Mouse (Mus musculus) neural tube, embryonic 12.5 days (tissue): ENCODE results near the gene Hoxd8. TPM values are rescaled to one million over a fixed set of nuclear protein-coding genes. Genes with fewer than 3 reads are reported as not detected.

Source experiments
- ATAC-seq: fragments of 200-750 bp; cut with Nextera tagmentation; 2 replicates; pipeline ENCODE4 v1.8.0; 2017; ENCODE audit warnings: low read depth, mild to moderate bottlenecking, moderate TSS enrichment, moderate library complexity; ENCODE audit not compliant: low FRiP score
- H3K27ac ChIP-seq: fragments of 300-500 bp; sonication (generic); 2 replicates; pipeline ENCODE4 v1.5.1; 2016
- H3K27me3 ChIP-seq: fragments of 300-500 bp; sonication (generic); replicated peaks from 2 replicates; pipeline ENCODE4 v1.6.1; 2016; ENCODE audit warnings: mild to moderate bottlenecking
- H3K36me3 ChIP-seq: fragments of 300-500 bp; sonication (generic); 2 replicates; pipeline ENCODE4 v1.6.1; 2016; ENCODE audit warnings: mild to moderate bottlenecking
- H3K4me1 ChIP-seq: fragments of 300-500 bp; sonication (generic); 2 replicates; pipeline ENCODE4 v1.6.1; 2016
- H3K4me2 ChIP-seq: fragments of 300-500 bp; sonication (generic); replicated peaks from 2 replicates; pipeline ENCODE4 v1.6.1; 2016; ENCODE audit warnings: mild to moderate bottlenecking
- H3K4me3 ChIP-seq: fragments of 300-500 bp; sonication (generic); 2 replicates; pipeline ENCODE4 v1.5.1; 2016
- H3K9ac ChIP-seq: fragments of 300-500 bp; sonication (generic); 2 replicates; pipeline ENCODE4 v1.6.1; 2016; ENCODE audit warnings: mild to moderate bottlenecking
- H3K9me3 ChIP-seq: fragments of 300-500 bp; sonication (generic); 2 replicates; pipeline ENCODE4 v1.6.1; 2016; ENCODE audit warnings: mild to moderate bottlenecking
- WGBS: fragments of 180-500 bp; shearing (Covaris S2); methylation state at CpG from one replicate; pipeline ENCODE4 v1.1.7; 2016; 5-methylcytosine and 5-hydroxymethylcytosine counted together
- polyA plus RNA-seq: library from polyadenylated mRNA; unstranded; fragments of >200 nt; fragmentation: Nextera tagmentation; extraction: Ambion mirVana; gene quantifications from 2 replicates; pipeline ENCODE4 v1.2.1, GENCODE M21; 2016

Gene Hoxd8
- polyA plus RNA-seq, 1 experiment from 2014 or later = 20.8 TPM

DNA sequence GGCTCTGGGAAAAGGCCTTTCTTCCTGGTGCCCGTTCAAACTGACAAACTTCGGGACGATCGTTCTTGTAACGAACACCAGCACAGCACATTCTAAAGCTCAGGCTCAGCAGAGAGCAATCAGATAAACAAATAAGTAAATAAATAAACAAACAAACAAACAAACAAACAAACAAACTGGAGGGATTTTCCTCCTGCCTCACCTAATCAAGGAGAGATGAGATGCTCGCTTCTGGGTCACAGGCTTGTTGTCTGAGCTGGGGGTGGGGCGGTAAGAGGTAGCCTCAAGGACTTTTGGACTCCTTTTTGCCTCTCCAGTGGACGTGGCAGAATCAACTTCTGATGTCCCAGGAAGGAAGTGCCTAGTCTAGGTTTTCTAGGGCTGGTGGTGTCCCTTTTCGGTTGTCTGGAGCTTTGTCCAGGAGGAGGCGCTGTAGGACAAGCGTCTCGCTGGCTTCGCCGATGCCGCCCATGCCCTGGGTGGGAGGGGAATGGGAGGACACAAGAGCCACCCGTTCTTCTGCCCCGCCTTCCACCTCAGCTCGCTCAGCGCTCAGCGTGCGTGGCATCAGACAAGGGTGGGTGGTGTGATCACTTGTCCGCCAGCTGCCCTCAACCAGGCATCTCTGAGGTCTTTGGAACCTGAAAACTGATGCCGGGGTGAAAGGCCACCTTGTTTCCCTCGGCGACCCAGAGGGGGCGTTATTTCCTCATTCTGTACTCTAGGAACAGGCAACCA, 11.3 kb downstream of the Hoxd8 start:
- WGBS = 2% methylated on average over 26 of the region's 26 CpGs

DNA sequence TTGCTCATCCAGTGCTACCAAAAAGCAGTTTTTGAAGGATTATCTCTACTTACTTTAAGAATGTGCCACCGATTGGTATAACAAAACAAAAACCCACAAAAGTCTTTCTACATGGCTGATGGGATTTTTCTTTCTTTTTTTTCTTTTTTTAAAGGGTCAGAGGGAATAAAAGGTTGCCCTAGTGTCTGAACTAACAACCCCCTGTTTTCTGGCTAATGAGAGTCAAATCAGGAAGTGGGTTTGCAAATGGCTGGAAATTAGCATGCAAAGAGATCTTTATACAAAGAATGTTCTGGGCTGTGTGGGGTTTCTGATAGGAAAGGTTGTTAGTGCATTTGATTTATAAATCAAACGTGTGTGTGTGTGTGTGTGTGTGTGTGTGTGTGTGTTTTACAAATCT, 16.0 kb downstream of the Hoxd8 start:
- Histone ChIP-seq H3K4me1 (peaks cover 96% of the 10 kb centered on the region), H3K9ac (peak overlapping the region; percentile 57; the same call in 1 of the 2 replicates), H3K36me3 (peaks cover 2% of the 10 kb centered on the region; the same call in 1 of the 2 replicates), H3K27ac (peak overlapping the region; percentile 3; the same call in 1 of the 2 replicates), H3K27me3 (no peaks in the 10 kb centered on the region), H3K4me3 (0 out of 2 replicates have a peak overlapping the region, but pooled peaks have one; percentile 11), H3K9me3 (no peaks in the 10 kb centered on the region), H3K4me2 (peak overlapping the region; percentile 96)
- no peak for ATAC-seq
- WGBS = 2% methylated on average over 2 of the region's 2 CpGs

More for the DNA sequence above, 11.3 kb downstream of the Hoxd8 start:
- Histone ChIP-seq H3K9ac (peak overlapping the region; percentile 100), H3K27ac (peak overlapping the region; percentile 89; the same call in 1 of the 2 replicates), H3K36me3 (no peaks in the 10 kb centered on the region), H3K4me1 (peaks cover 55% of the 10 kb centered on the region), H3K4me2 (peak overlapping the region; percentile 96), H3K4me3 (peak overlapping the region; percentile 90), H3K27me3 (no peaks in the 10 kb centered on the region), H3K9me3 (no peaks in the 10 kb centered on the region)
- peak; percentile 64 for ATAC-seq

- peak overlapping the region; percentile 24 for H3K4me3 ChIP-seq
- peak; percentile 32 for ATAC-seq
- peak overlapping the region; percentile 57 for H3K9ac ChIP-seq
- peak overlapping the region; percentile 96 for H3K4me2 ChIP-seq
- H3K36me3 ChIP-seq = peaks cover 2% of the 10 kb centered on the region; the same call in 1 of the 2 replicates
- H3K27me3 ChIP-seq = no peaks in the 10 kb centered on the region
- H3K27ac ChIP-seq = peak overlapping the region; percentile 82
- 2% methylated on average over 5 of the region's 5 CpGs for WGBS
- H3K4me1 ChIP-seq = peaks cover 95% of the 10 kb centered on the region
- H3K9me3 ChIP-seq = no peaks in the 10 kb centered on the region
Observed at GRCm38 (mm10) chr2:74720955-74721491, 16.6 kb downstream of the Hoxd8 start.

DNA sequence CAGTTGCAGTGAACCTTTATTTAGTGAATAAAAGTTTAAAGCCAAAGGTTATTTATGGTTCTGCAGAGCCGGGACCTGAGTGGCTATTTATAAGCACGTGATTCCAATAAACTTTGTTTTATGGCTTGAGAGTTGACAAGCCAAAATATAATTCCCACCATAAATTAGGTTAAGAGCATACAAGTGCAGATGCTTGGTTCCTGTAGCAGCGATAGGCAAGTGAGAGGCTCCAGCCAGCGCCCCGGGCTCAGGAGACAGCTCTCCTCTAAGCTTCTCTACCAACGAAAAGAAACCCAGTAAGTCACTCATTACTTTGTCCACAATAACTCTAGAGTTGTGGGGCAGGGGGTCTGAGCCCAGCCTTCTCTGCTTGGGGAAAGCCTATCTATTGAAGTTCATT, 17.5 kb downstream of the Hoxd8 start:
- peak; percentile 27; the same call in 1 of the 2 replicates for ATAC-seq
- H3K4me3 ChIP-seq = peak overlapping the region; percentile 56
- WGBS = under 1% methylated on average over 6 of the region's 6 CpGs
- H3K4me1 ChIP-seq = peaks cover 97% of the 10 kb centered on the region
- H3K27ac ChIP-seq = peak overlapping the region; percentile 26; the same call in 1 of the 2 replicates
- peak overlapping the region; percentile 96 for H3K4me2 ChIP-seq
- H3K36me3 ChIP-seq = peaks cover 7% of the 10 kb centered on the region; the same call in 1 of the 2 replicates
- no peaks in the 10 kb centered on the region for H3K27me3 ChIP-seq
- H3K9ac ChIP-seq = peak overlapping the region; percentile 96
- H3K9me3 ChIP-seq = no peaks in the 10 kb centered on the region

GRCm38 (mm10) chr2:74722949-74723348, 18.5 kb downstream of the Hoxd8 start:
- Histone ChIP-seq H3K36me3 (peaks cover 15% of the 10 kb centered on the region), H3K4me3 (peak overlapping the region; percentile 56), H3K27ac (peak overlapping the region; percentile 51; the same call in 1 of the 2 replicates), H3K4me1 (peaks cover 97% of the 10 kb centered on the region), H3K27me3 (no peaks in the 10 kb centered on the region), H3K4me2 (peak overlapping the region; percentile 96), H3K9me3 (no peaks in the 10 kb centered on the region), H3K9ac (peak overlapping the region; percentile 96)
- 2% methylated on average over 8 of the region's 8 CpGs for WGBS
- no peak for ATAC-seq

DNA sequence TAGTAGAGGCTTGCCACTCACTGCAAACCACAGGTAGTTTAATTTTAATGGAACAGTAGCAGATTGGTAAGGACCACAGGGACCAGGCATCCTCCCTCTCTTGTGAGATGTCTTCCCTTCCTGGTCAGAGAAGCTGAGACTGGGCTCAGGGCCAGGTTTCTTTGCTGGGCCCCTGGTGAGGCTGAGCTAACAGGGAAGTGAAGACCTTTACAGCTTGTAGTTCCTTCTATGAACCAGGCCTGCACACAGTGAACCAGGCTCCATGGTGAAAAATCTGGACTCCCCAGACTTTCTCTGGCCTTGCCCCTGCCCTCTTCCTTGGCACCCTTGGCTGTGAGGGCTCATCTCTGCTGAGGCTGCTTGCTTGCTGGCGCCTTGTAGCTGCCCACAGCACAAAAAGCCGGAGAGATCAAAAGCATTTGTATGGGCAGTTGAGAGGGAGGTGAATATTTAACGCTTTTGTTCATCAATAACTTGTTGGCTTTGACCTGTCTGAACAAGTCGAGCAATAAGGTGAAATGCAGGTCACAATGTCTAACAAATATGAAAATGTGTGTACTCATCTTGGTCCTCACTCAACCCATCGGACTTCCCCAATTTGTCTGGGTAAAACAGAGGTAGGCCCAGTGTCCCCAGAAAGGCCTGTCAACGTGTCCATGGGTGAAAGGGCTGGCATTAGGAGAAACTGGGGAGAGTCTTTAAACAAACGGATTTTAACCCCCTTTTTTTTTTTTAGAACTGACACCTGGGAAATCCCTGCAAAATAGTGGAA, 20.0 kb downstream of the Hoxd8 start:
- Histone ChIP-seq H3K4me3 (peak overlapping the region; percentile 56), H3K4me1 (peaks cover 95% of the 10 kb centered on the region), H3K27ac (peak overlapping the region; percentile 51; the same call in 1 of the 2 replicates), H3K4me2 (peak overlapping the region; percentile 96), H3K27me3 (no peaks in the 10 kb centered on the region), H3K36me3 (peaks cover 24% of the 10 kb centered on the region), H3K9me3 (no peaks in the 10 kb centered on the region), H3K9ac (peak overlapping the region; percentile 96)
- no peak for ATAC-seq
- 10% methylated on average over 7 of the region's 7 CpGs for WGBS

GRCm38 (mm10) chr2:74725171-74725570, 20.8 kb downstream of the Hoxd8 start:
- peaks cover 24% of the 10 kb centered on the region for H3K36me3 ChIP-seq
- H3K27me3 ChIP-seq = no peaks in the 10 kb centered on the region
- peak overlapping the region; percentile 96 for H3K9ac ChIP-seq
- peak overlapping the region; percentile 93 for H3K27ac ChIP-seq
- H3K4me2 ChIP-seq = peak overlapping the region; percentile 96
- H3K9me3 ChIP-seq = no peaks in the 10 kb centered on the region
- 6% methylated on average over 17 of the region's 17 CpGs for WGBS
- ATAC-seq = no peak
- peak overlapping the region; percentile 56 for H3K4me3 ChIP-seq
- peaks cover 93% of the 10 kb centered on the region for H3K4me1 ChIP-seq

- WGBS = 8% methylated on average over 5 of the region's 5 CpGs
- H3K36me3 ChIP-seq = peaks cover 24% of the 10 kb centered on the region
- no peak for ATAC-seq
- H3K9ac ChIP-seq = peak within 1 kb of the TSS; percentile 96
- H3K4me1 ChIP-seq = peaks cover 92% of the 10 kb centered on the region
- peak within 1 kb of the TSS; percentile 56 for H3K4me3 ChIP-seq
- H3K27ac ChIP-seq = peak within 1 kb of the TSS; percentile 93
- peak within 1 kb of the TSS; percentile 96 for H3K4me2 ChIP-seq
- H3K9me3 ChIP-seq = no peaks in the 10 kb centered on the region
- no peaks in the 10 kb centered on the region for H3K27me3 ChIP-seq
Observed at GRCm38 (mm10) chr2:74726551-74726950, 22.1 kb downstream of the Hoxd8 start, which contains the start of gene Gm28230. Gm28230 (plus strand) TSS chr2:74726728.

DNA sequence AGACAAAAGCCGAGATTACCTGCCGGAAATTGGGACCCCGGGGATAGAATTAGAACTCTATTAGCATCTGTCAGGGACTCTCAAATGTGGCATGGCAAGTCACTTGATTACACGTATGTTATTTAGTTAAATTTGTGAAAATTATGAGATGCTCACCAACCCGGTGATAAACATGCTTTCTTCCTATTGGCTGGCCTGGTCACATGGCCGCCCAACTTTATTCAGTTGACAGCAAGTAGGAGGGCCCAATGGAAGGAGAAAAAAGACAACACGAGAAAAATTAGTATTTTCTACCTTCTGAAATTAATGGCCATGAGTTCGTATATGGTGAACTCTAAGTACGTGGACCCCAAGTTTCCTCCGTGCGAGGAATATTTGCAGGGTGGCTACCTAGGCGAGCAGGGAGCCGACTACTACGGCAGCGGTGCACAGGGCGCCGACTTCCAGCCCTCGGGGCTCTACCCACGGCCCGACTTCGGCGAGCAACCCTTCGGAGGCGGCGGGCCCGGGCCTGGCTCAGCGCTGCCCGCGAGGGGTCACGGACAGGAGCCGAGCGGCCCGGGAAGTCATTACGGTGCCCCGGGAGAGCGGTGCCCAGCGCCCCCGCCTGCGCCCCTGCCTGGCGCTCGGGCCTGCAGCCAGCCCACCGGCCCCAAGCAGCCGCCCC, 22.7 kb downstream of the Hoxd8 start:
- Histone ChIP-seq H3K27me3 (no peaks in the 10 kb centered on the region), H3K9me3 (no peaks in the 10 kb centered on the region), H3K4me3 (peak overlapping the region; percentile 56), H3K27ac (peak overlapping the region; percentile 93), H3K4me2 (peak overlapping the region; percentile 96), H3K4me1 (peaks cover 93% of the 10 kb centered on the region), H3K9ac (peak overlapping the region; percentile 96), H3K36me3 (peaks cover 27% of the 10 kb centered on the region)
- under 1% methylated on average over 43 of the region's 43 CpGs for WGBS
- ATAC-seq = peak; percentile 22; the same call in 1 of the 2 replicates

DNA sequence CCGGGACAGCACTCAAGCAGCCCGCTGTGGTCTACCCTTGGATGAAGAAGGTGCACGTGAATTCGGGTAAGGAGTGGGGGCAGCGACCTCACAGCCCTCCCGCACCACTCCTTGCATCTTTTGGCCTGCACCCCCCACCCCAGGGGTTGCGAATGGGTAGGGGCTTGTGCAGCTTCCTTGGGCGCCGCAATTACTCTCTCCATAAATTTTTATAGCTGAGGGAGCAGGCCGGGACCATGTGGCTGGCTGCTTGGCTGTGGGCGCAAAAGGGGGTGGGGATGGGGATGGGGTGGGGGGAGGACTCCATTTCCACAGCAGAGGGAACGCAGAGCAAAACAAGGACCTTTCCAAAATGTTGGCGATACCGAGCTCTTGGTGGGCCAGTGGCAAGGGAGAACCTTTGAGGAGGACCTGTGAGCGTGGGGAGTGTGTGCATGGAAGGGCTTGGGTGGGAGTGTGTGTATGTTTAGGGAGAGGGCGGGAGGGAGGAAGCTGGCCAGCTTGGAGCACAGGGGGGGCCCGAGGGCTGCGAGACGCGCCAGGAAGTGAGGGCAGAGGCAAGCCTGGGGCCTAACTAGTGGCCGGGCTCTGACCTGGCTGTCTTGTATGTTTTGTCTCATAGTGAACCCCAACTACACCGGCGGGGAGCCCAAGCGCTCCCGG, 23.4 kb downstream of the Hoxd8 start:
- peak overlapping the region; percentile 56 for H3K4me3 ChIP-seq
- peak overlapping the region; percentile 93 for H3K27ac ChIP-seq
- H3K27me3 ChIP-seq = no peaks in the 10 kb centered on the region
- ATAC-seq = peak; percentile 54
- H3K36me3 ChIP-seq = peaks cover 28% of the 10 kb centered on the region
- WGBS = 2% methylated on average over 25 of the region's 25 CpGs
- H3K9me3 ChIP-seq = no peaks in the 10 kb centered on the region
- H3K9ac ChIP-seq = peak overlapping the region; percentile 96
- H3K4me2 ChIP-seq = peak overlapping the region; percentile 96
- peaks cover 93% of the 10 kb centered on the region for H3K4me1 ChIP-seq

- 7% methylated on average over 13 of the region's 13 CpGs for WGBS
- Histone ChIP-seq H3K9me3 (no peaks in the 10 kb centered on the region), H3K4me2 (peak overlapping the region; percentile 96), H3K9ac (peak overlapping the region; percentile 96), H3K36me3 (peaks cover 28% of the 10 kb centered on the region), H3K4me3 (peak overlapping the region; percentile 56), H3K27me3 (no peaks in the 10 kb centered on the region), H3K4me1 (peaks cover 92% of the 10 kb centered on the region), H3K27ac (peak overlapping the region; percentile 93)
- no peak for ATAC-seq
Observed at GRCm38 (mm10) chr2:74728303-74728680, 23.9 kb downstream of the Hoxd8 start.
